Mouse (Mus musculus) brain, embryonic 14.5 days (tissue): Measurements from ENCODE around the gene Trio.

Source experiments
- CTCF ChIP-seq: fragments of 200-500 bp; IDR thresholded peaks from 2 replicates; pipeline ENCODE4 v1.5.1; 2012; ENCODE audit warnings: inconsistent platforms, mild to moderate bottlenecking, moderate library complexity, borderline replicate concordance; ENCODE audit not compliant: insufficient read depth, insufficient read length; ENCODE audit errors: extremely low read depth
- POLR2A ChIP-seq: fragments of 200-500 bp; IDR thresholded peaks from 2 replicates; pipeline ENCODE4 v1.6.1; 2012; ENCODE audit warnings: mild to moderate bottlenecking, inconsistent platforms, borderline replicate concordance; ENCODE audit not compliant: poor library complexity, insufficient read depth, insufficient read length, severe bottlenecking; ENCODE audit errors: extremely low read depth

DNA sequence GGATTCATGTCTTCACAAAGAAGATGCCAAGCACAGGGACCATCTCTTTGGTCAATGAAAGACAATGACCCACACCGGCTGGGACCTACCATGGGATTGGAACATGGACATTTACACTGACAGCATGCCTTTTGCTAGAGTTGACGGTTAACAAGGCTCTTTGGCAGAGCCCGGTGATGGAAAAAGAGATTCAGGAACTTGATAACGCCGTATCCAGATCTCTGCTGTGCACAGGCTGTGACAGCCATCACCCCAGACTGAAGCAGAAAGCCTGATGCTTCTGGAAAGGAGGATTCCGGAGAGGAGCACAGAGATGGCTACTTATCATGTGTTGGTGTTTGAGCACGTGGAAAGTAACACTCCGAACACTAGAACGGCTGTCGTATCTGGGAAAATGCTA lies 332.4 kb downstream of the Trio start:
- TF ChIP-seq CTCF = no peak
- TF ChIP-seq POLR2A = no peak
